Mouse (Mus musculus) frontal cortex, adult (tissue): ENCODE data around the gene Ints3.

Source experiments
- ATAC-seq: cut with Nextera tagmentation; 2 replicates; pipeline ENCODE4 v1.9.2; 2017; ENCODE audit warnings: mild to moderate bottlenecking, moderate library complexity, mixed read lengths; ENCODE audit not compliant: low TSS enrichment

Ints3 gene

GRCm38 (mm10) chr3:90445417-90446200, 12.2 kb upstream of the Ints3 start:
- ATAC-seq: no peak

DNA sequence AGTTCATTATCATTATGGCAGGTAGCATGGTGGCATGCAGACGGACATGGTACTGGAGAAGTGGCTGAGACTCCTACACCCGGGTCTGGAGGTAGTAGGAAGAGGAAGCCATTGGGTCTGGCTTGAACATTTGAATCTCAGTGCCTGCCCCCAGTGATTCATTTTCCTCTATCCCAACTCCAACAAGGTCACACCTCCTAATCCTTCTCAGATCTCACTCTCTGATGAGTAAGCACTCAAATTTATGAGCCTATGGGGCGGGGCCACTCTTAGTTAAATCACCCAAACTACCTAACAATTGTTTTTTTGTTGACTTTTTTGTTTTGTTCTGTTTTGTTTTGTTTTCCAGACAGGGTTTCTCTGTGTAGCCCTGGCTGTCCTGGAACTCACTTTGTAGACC, 10.6 kb upstream of the Ints3 start:
- no peak for ATAC-seq

DNA sequence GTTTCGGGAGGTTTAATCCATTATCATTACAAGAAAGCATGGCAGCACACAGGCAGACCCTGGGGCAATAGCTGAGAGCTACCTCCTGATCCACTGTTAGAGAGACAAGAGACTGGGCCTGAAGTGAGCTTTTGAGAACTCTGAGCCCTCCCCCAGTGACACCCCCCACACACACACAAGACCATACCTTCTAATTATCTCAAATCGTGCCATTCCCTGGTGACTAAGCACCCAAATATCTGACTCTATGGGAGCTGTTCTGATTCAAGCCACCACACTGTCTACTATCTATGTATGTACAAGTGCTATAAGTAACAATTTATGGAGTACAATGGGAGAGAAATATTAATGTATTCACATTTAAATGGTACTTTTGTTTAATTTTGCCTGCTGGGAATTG, 7.3 kb upstream of the Ints3 start:
- ATAC-seq: no peak

GRCm38 (mm10) chr3:90437131-90437530, 3.7 kb upstream of the Ints3 start:
- no peak for ATAC-seq

DNA sequence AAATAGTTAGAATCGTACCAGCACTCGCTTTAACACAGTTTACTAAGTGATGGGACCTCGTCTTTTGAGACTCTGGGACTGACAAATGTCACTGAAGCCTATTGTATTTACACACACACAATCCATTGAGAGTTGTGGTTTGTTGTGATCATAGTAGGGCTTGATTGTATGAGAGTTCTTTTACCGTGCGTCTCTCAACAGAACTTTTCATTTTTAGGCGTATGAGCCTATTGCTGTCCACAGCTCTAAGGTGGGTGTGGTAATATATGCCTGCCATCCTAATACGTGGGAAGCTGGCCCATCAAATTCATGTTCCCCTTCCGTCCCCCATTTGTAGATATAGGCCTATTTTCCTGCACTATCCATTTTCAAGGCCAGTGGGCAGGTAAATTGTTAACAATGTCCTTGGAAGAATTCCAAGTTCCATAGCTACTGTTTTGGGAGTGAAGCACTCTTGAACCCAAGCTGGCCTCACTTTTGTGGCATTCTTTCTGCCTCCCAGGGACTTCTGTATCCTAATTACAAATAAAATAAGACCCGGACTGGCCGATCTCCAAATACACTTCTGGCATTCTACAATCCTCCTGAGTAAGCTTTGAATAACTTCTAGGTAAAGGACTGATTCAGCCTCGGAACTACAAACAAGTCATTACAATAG, 780 bp upstream of the Ints3 start:
- ATAC-seq: no peak

GRCm38 (mm10) chr3:90432811-90433219, 607 bp downstream of the Ints3 start:
- ATAC-seq: peak; percentile 44

GRCm38 (mm10) chr3:90432348-90432747, 1.1 kb downstream of the Ints3 start:
- no peak for ATAC-seq

DNA sequence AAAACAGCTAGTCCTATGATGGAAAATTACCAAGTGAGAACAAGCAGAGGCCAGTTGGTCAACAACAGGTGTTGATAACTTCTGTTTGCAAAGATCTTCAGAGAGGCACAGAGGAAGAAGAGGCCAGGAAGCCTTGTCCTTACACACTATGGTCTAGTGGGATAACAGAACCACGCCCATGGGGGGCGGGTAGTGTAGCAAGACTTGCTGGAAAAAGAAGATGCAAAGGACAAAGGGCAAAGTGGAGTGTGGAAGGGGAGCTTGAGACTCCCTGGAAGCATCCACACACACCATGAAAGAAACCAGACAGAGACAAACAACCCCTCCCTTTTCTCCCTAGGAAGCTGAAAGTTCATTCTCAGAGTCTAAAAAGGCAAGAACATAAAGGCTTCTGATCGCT, 3.8 kb downstream of the Ints3 start:
- ATAC-seq: no peak

DNA sequence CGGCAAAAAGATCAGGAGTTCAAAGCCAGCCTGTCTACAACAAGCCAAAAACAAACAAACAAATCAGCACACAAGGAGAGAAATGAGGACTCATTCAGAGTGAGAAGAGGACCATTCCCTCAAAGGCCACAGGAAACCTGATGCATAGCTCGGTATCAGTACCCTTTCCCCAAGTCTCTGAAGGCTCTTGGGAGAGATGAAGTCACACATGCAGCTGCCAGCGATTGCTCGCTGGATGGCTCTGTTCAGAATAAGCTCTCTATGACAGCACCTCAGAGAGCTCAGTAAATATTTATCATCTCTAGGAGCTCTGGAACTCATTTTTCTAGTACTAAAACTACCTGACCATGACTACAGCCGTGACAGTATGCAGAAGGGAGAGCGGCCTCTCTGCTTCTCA, 5.2 kb downstream of the Ints3 start:
- no peak for ATAC-seq

- ATAC-seq: no peak
Measured at GRCm38 (mm10) chr3:90427574-90427973, 5.8 kb downstream of the Ints3 start.

- ATAC-seq: no peak
Measured at GRCm38 (mm10) chr3:90425499-90425898, 7.9 kb downstream of the Ints3 start.

GRCm38 (mm10) chr3:90423549-90423948, 9.9 kb downstream of the Ints3 start:
- no peak for ATAC-seq

DNA sequence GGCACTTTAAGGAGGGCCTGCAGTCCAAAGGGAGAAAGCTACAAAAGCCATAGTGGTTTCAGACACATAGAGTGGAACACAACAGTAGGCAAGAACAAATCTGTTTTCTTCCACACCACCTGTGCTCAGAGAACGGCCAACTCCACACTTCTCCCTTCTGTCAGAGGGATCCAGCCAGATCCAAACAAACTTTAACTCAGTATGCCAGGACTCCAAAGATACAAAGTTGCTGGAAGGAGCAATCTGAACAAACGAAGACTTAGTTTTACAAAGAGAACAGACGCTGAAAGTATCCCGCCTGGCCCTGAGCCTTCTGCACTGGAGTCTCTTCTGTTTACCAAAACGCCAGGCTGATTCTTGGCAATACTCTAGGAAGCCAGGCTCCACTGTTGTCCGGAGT, 12.7 kb downstream of the Ints3 start:
- no peak for ATAC-seq

DNA sequence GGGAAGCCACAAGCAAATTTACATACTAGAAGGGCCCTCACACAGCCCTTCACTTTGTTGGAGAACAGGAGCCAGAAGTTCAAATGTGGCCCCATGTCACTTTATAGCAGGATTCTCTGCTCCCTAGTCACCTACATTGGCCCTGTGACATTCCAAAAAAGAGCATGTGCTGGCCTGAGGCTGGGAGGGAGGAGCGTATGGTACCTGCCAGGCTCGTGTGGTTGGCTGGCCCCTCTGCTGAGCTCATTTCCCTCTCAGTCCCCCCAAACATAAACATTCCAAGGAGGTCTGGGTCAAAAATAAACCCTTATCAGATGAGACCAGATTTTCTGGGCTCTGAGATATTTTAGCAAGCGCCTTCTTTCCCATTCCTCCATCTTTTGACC, 20.4 kb downstream of the Ints3 start:
- no peak; the same call in 1 of the 2 replicates for ATAC-seq

- ATAC-seq: peak; percentile 73
Measured at GRCm38 (mm10) chr3:90412312-90413010, 21.0 kb downstream of the Ints3 start.

- no peak for ATAC-seq
Measured at GRCm38 (mm10) chr3:90408721-90409120, 24.7 kb downstream of the Ints3 start.

- no peak for ATAC-seq
Measured at GRCm38 (mm10) chr3:90406414-90406813, 27.0 kb downstream of the Ints3 start.

- no peak for ATAC-seq
Measured at GRCm38 (mm10) chr3:90404609-90405008, 28.8 kb downstream of the Ints3 start.

- ATAC-seq: no peak
Measured at GRCm38 (mm10) chr3:90404121-90404520, 29.3 kb downstream of the Ints3 start.

GRCm38 (mm10) chr3:90400993-90401392, 32.4 kb downstream of the Ints3 start:
- ATAC-seq: no peak

- no peak for ATAC-seq
Measured at GRCm38 (mm10) chr3:90395629-90396028, 37.8 kb downstream of the Ints3 start.

GRCm38 (mm10) chr3:90392661-90393060, 40.8 kb downstream of the Ints3 start:
- no peak for ATAC-seq

GRCm38 (mm10) chr3:90391941-90392340, 41.5 kb downstream of the Ints3 start:
- ATAC-seq: no peak
